Mouse (Mus musculus): ENCODE measurements around the gene Lyve1. TPM values are rescaled to one million over a fixed set of nuclear protein-coding genes. Genes with fewer than 3 reads are reported as not detected.

The Lyve1 gene
- polyA plus RNA-seq, 1 experiment = 0.27 TPM

DNA sequence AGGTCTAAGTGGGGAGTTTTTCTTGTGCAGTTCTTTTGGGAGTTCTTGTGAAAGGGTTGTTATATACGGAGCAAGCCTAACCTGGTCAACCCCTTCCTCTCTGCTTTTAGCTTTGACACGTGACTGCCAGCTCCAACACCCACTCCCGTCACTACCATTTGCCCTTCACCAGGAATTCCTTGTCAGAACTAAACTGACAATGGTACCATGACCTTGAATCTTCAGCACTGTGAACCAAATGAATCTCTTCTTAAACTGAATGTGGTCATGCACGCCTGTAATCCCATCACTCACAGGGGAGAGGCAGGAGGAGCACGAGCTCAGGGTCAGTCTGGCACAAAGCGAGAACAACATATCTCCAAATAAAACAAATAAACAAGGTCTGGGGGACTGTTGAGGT lies 4.1 kb upstream of the Lyve1 start:
- H3K4me1 ChIP-seq (ENCODE audit: control insufficient read depth, insufficient read depth, low read length) = 0 out of 2 replicates have a peak, but pooled peaks cover 3% of the 10 kb centered on the region
- no peaks in the 10 kb centered on the region for H3K27me3 ChIP-seq (ENCODE audit: control insufficient read depth, insufficient read depth, low read length)
- H3K4me3 ChIP-seq (ENCODE audit: control insufficient read depth, low read depth, low read length) = no peak overlapping the region
- TF ChIP-seq CTCF (IDR thresholded peaks at IDR 0.05; ENCODE audit: control insufficient read depth, insufficient read depth, insufficient replicate concordance, low read depth, low read length) = no peak
- TF ChIP-seq POLR2A (IDR thresholded peaks at IDR 0.05; ENCODE audit: control insufficient read depth, low read depth, low read length) = no peak
- no peaks in the 10 kb centered on the region for H3K36me3 ChIP-seq (ENCODE audit: control insufficient read depth, insufficient read depth, low read length)
- no peak overlapping the region for H3K27ac ChIP-seq (ENCODE audit: control insufficient read depth, insufficient read depth, low read depth, low read length)

DNA sequence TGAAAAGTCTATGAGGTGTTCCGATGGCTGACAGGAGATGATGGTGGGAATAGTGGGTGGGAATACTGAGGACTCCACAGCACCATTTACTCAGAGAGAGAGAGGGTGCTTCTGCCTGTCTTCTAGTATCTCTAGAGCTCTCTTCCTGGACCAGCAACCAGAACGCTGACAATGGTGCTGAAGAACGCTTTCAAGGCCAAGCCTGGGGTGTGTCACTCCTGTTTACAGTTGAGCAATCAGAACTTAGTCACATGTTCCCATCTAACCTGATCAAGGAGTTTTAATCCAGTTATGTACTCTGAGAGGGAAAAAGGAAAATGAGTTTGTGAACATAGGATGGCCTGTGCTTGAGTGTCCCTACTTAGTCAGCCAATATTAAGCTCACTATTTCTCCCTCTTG lies 3.0 kb upstream of the Lyve1 start:
- H3K4me1 ChIP-seq (ENCODE audit: control insufficient read depth, insufficient read depth, low read length) = 0 out of 2 replicates have a peak, but pooled peaks cover 3% of the 10 kb centered on the region
- no peak overlapping the region for H3K27ac ChIP-seq (ENCODE audit: control insufficient read depth, insufficient read depth, low read depth, low read length)
- TF ChIP-seq POLR2A (IDR thresholded peaks at IDR 0.05; ENCODE audit: control insufficient read depth, low read depth, low read length) = no peak
- TF ChIP-seq CTCF (IDR thresholded peaks at IDR 0.05; ENCODE audit: control insufficient read depth, insufficient read depth, insufficient replicate concordance, low read depth, low read length) = no peak
- H3K4me3 ChIP-seq (ENCODE audit: control insufficient read depth, low read depth, low read length) = no peak overlapping the region
- H3K36me3 ChIP-seq (ENCODE audit: control insufficient read depth, insufficient read depth, low read length) = no peaks in the 10 kb centered on the region
- no peaks in the 10 kb centered on the region for H3K27me3 ChIP-seq (ENCODE audit: control insufficient read depth, insufficient read depth, low read length)

DNA sequence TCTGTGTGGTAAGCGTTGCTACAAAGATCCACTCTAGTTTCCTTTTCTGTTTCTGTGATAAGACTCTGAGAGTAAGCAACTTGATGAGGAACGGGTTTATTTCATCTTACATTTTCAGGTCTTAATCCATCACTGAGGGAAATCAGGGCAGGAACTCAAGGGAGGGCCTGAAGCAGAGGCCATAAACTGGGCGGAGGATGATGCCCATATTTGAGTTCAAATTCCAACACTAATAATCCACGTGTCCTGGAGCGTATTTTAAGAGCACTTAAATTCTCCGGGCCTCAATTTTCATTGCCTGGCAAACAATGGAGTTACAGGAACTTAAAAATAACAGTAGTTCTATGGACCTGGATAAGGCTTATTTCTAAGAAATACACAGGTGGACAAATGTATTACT lies 2.5 kb upstream of the Lyve1 start:
- TF ChIP-seq POLR2A (IDR thresholded peaks at IDR 0.05; ENCODE audit: control insufficient read depth, low read depth, low read length) (no peak), CTCF (IDR thresholded peaks at IDR 0.05; ENCODE audit: control insufficient read depth, insufficient read depth, insufficient replicate concordance, low read depth, low read length) (no peak)
- H3K27ac ChIP-seq (ENCODE audit: control insufficient read depth, insufficient read depth, low read depth, low read length) = no peak overlapping the region
- no peaks in the 10 kb centered on the region for H3K36me3 ChIP-seq (ENCODE audit: control insufficient read depth, insufficient read depth, low read length)

DNA sequence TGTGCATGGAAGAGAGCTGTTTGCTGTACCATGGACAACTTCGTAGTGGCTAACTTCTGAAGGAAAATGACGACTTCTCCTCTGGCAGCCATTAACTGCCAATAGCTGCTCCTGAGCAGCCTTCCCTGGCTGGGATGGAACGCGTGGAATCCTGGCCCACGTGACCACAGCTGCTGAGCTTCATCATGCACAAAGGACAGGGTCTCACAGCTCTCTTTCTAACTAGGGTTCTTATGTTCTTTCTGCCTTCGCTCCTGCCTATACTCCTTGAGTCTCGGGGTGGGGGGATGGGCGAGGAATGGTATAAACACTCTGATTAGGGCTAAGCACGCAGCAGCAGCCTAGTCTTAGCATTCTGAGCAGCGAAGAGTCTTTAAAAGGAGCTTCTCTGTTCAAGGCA lies 2.0 kb upstream of the Lyve1 start:
- Histone ChIP-seq H3K4me1 (ENCODE audit: control insufficient read depth, insufficient read depth, low read length) (0 out of 2 replicates have a peak, but pooled peaks cover 3% of the 10 kb centered on the region), H3K4me3 (ENCODE audit: control insufficient read depth, low read depth, low read length) (no peak overlapping the region), H3K27ac (ENCODE audit: control insufficient read depth, insufficient read depth, low read depth, low read length) (no peak overlapping the region; the same call in 1 of the 2 replicates), H3K36me3 (ENCODE audit: control insufficient read depth, insufficient read depth, low read length) (no peaks in the 10 kb centered on the region), H3K27me3 (ENCODE audit: control insufficient read depth, insufficient read depth, low read length) (no peaks in the 10 kb centered on the region)
- no peak for TF ChIP-seq POLR2A (IDR thresholded peaks at IDR 0.05; ENCODE audit: control insufficient read depth, low read depth, low read length)
- no peak for TF ChIP-seq CTCF (IDR thresholded peaks at IDR 0.05; ENCODE audit: control insufficient read depth, insufficient read depth, insufficient replicate concordance, low read depth, low read length)

More for the DNA sequence above, 2.5 kb upstream of the Lyve1 start:
- H3K27me3 ChIP-seq (ENCODE audit: control insufficient read depth, insufficient read depth, low read length) = no peaks in the 10 kb centered on the region
- 0 out of 2 replicates have a peak, but pooled peaks cover 3% of the 10 kb centered on the region for H3K4me1 ChIP-seq (ENCODE audit: control insufficient read depth, insufficient read depth, low read length)
- H3K4me3 ChIP-seq (ENCODE audit: control insufficient read depth, low read depth, low read length) = no peak overlapping the region

DNA sequence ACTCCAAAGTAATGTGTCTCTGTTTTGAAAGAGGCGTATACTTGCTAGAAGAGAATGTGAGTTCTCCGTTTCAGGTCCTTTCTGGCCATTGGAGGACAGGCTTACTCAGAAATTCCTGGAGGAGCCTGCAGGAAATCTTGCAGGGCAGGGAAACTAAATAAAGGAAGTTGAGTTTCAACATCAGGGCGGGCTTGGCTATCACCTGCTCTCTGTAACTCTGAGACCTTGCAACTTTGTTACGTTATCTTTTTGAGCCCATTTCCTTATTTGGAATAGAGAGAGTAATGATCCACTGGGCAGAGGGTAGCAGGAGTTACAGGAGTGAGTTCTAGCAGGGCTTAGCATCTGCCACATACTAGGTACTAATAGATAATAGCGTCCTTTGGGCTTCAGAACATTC lies 2.9 kb downstream of the Lyve1 start:
- TF ChIP-seq POLR2A (IDR thresholded peaks at IDR 0.05; ENCODE audit: control insufficient read depth, low read depth, low read length) (no peak), CTCF (IDR thresholded peaks at IDR 0.05; ENCODE audit: control insufficient read depth, insufficient read depth, insufficient replicate concordance, low read depth, low read length) (no peak)
- no peaks in the 10 kb centered on the region for H3K27me3 ChIP-seq (ENCODE audit: control insufficient read depth, insufficient read depth, low read length)
- H3K4me3 ChIP-seq (ENCODE audit: control insufficient read depth, low read depth, low read length) = no peak overlapping the region
- H3K36me3 ChIP-seq (ENCODE audit: control insufficient read depth, insufficient read depth, low read length) = no peaks in the 10 kb centered on the region
- H3K4me1 ChIP-seq (ENCODE audit: control insufficient read depth, insufficient read depth, low read length) = 0 out of 2 replicates have a peak, but pooled peaks cover 2% of the 10 kb centered on the region
- H3K27ac ChIP-seq (ENCODE audit: control insufficient read depth, insufficient read depth, low read depth, low read length) = no peak overlapping the region

DNA sequence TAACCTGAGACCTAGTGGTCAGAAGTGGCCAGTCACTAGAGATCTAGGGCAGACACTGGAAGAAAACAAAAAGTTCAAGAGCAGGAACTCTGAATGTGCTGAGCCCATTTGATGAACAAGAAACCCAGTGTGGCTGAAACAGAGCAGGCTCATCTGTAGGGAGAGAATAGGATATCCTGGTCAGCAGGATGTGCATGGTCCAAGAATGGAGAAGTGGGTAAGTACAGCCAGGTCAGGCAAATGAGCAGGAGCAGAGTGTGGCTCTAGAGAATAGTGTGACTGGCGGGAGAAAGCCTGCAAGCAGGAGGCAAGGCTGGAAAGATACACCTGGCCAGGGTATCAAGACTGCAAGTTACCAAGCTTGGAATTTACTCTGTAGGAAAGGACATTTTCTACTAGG lies 7.4 kb downstream of the Lyve1 start:
- H3K36me3 ChIP-seq (ENCODE audit: control insufficient read depth, insufficient read depth, low read length) = no peaks in the 10 kb centered on the region
- no peak overlapping the region for H3K27ac ChIP-seq (ENCODE audit: control insufficient read depth, insufficient read depth, low read depth, low read length)
- no peaks in the 10 kb centered on the region for H3K27me3 ChIP-seq (ENCODE audit: control insufficient read depth, insufficient read depth, low read length)
- H3K4me3 ChIP-seq (ENCODE audit: control insufficient read depth, low read depth, low read length) = no peak overlapping the region
- no peaks in the 10 kb centered on the region for H3K4me1 ChIP-seq (ENCODE audit: control insufficient read depth, insufficient read depth, low read length)
- no peak for TF ChIP-seq CTCF (IDR thresholded peaks at IDR 0.05; ENCODE audit: control insufficient read depth, insufficient read depth, insufficient replicate concordance, low read depth, low read length)
- no peak for TF ChIP-seq POLR2A (IDR thresholded peaks at IDR 0.05; ENCODE audit: control insufficient read depth, low read depth, low read length)

DNA sequence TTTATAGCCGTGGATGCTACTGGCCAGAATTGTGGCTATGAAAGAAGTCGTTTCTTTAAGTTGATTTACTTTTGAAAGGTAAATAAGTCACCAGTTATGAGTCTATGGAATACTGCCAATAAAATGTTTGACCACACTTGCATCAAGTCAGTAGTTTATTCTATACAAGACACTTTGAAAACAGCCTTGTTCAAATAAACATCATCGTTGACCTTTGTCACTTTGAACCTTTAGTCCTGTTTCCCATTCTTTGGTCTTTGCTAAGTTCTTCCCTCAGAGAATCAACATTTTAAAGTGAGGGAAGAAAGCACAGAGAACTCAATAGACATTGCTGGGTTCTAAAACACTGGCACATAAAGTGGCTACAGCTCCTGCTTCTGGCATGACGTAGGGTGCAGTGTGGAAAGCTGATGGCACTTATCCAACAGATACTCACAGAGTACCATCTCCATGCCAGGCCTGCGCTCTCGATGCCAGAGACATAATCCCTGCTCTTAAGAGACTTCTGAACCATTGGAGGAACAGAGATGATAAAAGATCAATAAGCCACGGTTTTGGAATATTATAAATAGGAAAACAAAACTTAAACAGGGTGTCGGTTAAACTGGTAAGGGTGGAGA lies 8.0 kb downstream of the Lyve1 start:
- Histone ChIP-seq H3K36me3 (ENCODE audit: control insufficient read depth, insufficient read depth, low read length) (no peaks in the 10 kb centered on the region), H3K27me3 (ENCODE audit: control insufficient read depth, insufficient read depth, low read length) (no peaks in the 10 kb centered on the region), H3K27ac (ENCODE audit: control insufficient read depth, insufficient read depth, low read depth, low read length) (no peak overlapping the region), H3K4me3 (ENCODE audit: control insufficient read depth, low read depth, low read length) (no peak overlapping the region), H3K4me1 (ENCODE audit: control insufficient read depth, insufficient read depth, low read length) (no peaks in the 10 kb centered on the region)
- TF ChIP-seq CTCF (IDR thresholded peaks at IDR 0.05; ENCODE audit: control insufficient read depth, insufficient read depth, insufficient replicate concordance, low read depth, low read length) = no peak
- no peak for TF ChIP-seq POLR2A (IDR thresholded peaks at IDR 0.05; ENCODE audit: control insufficient read depth, low read depth, low read length)

Data from testis, adult 2 months (tissue).